Mouse (Mus musculus): ENCODE measurements around the gene Esp18. TPM values are rescaled to one million over a fixed set of nuclear protein-coding genes. Genes with fewer than 3 reads are reported as not detected.

Esp18 gene
- not detected for total RNA-seq (2021)
- long read RNA-seq, experiment 1: 0 reads
- long read RNA-seq, experiment 2: 0 reads

- DNase-seq: no peak
These were observed at the start of gene Esp18 for GRCm38 (mm10) chr17:39406059-39406458. Gene Esp18, plus strand, starts transcription at chr17:39406359.

- no peak for DNase-seq
These were observed 42.8 kb upstream of the Esp18 start for GRCm38 (mm10) chr17:39363316-39363715.

Small RNAs within 50 kb of the gene (microRNA-seq; reads per million reads assigned to microRNA genes)
- not detected for gene Gm26429

Other genes with a start within 250 kb of the Esp18 start
- not detected for gene Esp16, start 129.8 kb downstream of the Esp18 start, total RNA-seq (2021)
- gene Esp15, start 234.6 kb downstream of the Esp18 start, total RNA-seq (2021): not detected